Mouse (Mus musculus): Measurements from ENCODE around the gene Trp53i11.

DNA sequence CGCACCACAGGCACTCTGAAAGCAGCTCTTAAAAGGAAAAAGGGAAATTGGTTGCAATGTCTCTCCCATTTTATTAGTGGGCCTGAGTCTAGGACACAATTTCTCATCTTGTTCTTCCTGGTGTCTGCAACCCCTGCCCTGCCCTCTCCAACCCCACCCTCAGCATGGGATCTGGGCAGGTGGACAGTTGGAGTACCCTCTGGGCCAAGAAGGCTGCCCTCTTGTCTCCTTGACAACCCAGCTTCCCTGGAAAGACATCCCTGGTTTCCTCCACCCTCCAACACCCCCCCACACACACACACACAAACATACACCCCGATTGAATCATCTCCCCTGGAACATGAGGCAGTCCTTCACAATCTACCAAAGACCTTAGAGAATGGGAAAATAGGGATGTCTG lies 11.6 kb upstream of the Trp53i11 start:
- TF ChIP-seq SIN3A (IDR thresholded peaks at IDR 0.05; ENCODE audit: low read length) (no peak), USF1 (IDR thresholded peaks at IDR 0.05; ENCODE audit: low read depth, low read length) (no peak), CTCF (IDR thresholded peaks at IDR 0.05 in 2 of 3, conservative IDR thresholded peaks at IDR 0.05 in 1 of 3; ENCODE audit: control insufficient read depth in 1 of 3, insufficient read depth in 1 of 3, low read depth in 2 of 3, low read length in 3 of 3, poor library complexity in 1 of 3, severe bottlenecking in 1 of 3) (no peak), POLR2A (IDR thresholded peaks at IDR 0.05; ENCODE audit: control insufficient read depth in 1 of 2, insufficient read depth in 1 of 2, low read depth in 1 of 2, low read length in 2 of 2, poor library complexity in 1 of 2) (no peak), JUND (IDR thresholded peaks at IDR 0.05; ENCODE audit: low read depth, low read length) (no peak), POLR2AphosphoS2 (IDR thresholded peaks at IDR 0.05; ENCODE audit: low read length) (no peak)
